ENCODE assay signal across 8 mouse cellular contexts in genomic region chr17:43016371-43017331, GRCm38 (mm10). TPM values are rescaled to one million over a fixed set of nuclear protein-coding genes. Genes with fewer than 3 reads are reported as not detected.
A peak's percentile ranks its signal among the peaks of the same experiment; 100 is the strongest.
DNase-seq lines count a peak whose midpoint lies in the region; ATAC-seq and TF ChIP-seq lines count a peak whose summit lies in the region.

Gene Tnfrsf21 (plus strand): TSS chr17:43016555.

- H3K4me2 ChIP-seq in heart, embryonic 12.5 days, result peak within 1 kb of the TSS; percentile 98
- peak within 1 kb of the TSS; percentile 97 for H3K4me2 ChIP-seq in kidney, postnatal 0 days (ENCODE audit: low read length)

- peak within 1 kb of the TSS; percentile 79 for H3K9ac ChIP-seq in heart, embryonic 12.5 days
- H3K9ac ChIP-seq in kidney, postnatal 0 days (ENCODE audit: low read depth, low read length), result peak within 1 kb of the TSS; percentile 76
- peak within 1 kb of the TSS; percentile 70 for H3K9ac ChIP-seq in liver, adult 2 months (ENCODE audit: low read depth, low read length)

- peak; percentile 78 to 83 for DNase-seq in B cell, adult 2 months
- DNase-seq in c-Kit-negative CD71-positive TER-119-positive erythroid progenitor cells, embryonic 14.5 days (ENCODE audit: low read depth, low spot score), result peak; percentile 89
- DNase-seq in fat pad, adult 2 months (ENCODE audit: extremely low read depth, low read depth, low spot score), result peak; percentile 31
- peak; percentile 98 for DNase-seq in kidney, postnatal 0 days (ENCODE audit: low spot score)
- DNase-seq in liver, adult 2 months (ENCODE audit: extremely low read depth, low read depth, low spot score), result peak; percentile 60
- peak; percentile 83 to 86 for DNase-seq in spleen, postnatal 36 days (ENCODE audit: low spot score in 2 of 2)

- H3K36me3 ChIP-seq in heart, embryonic 12.5 days, result no peaks in the 10 kb centered on the region
- H3K36me3 ChIP-seq in kidney, postnatal 0 days (ENCODE audit: insufficient read depth, low read length), result no peaks in the 10 kb centered on the region
- no peaks in the 10 kb centered on the region for H3K36me3 ChIP-seq in liver, adult 2 months (ENCODE audit: control insufficient read depth, insufficient read depth, low read length)

- H3K9me3 ChIP-seq in heart, embryonic 12.5 days (replicated peaks), result no peaks in the 10 kb centered on the region
- no peaks in the 10 kb centered on the region for H3K9me3 ChIP-seq in kidney, postnatal 0 days (replicated peaks; ENCODE audit: low read length)

- no peaks in the 10 kb centered on the region for H3K79me2 ChIP-seq in liver, adult 2 months (ENCODE audit: control insufficient read depth, insufficient read depth, low read length)

- H3K27me3 ChIP-seq in heart, embryonic 12.5 days (replicated peaks), result peaks cover 24% of the 10 kb centered on the region
- H3K27me3 ChIP-seq in kidney, postnatal 0 days (ENCODE audit: insufficient read depth, low read length), result no peaks in the 10 kb centered on the region
- 0 out of 2 replicates have a peak, but pooled peaks cover 3% of the 10 kb centered on the region for H3K27me3 ChIP-seq in liver, adult 2 months (ENCODE audit: control insufficient read depth, insufficient read depth, low read length)

- peak; percentile 94 for ATAC-seq in heart, embryonic 12.5 days (ENCODE audit: insufficient number of reproducible peaks, low FRiP score)
- ATAC-seq in kidney, postnatal 0 days (replicated peaks; ENCODE audit: low FRiP score, low read depth), result peak; percentile 94
- ATAC-seq in monocyte, adult 5-6 weeks (replicated peaks; ENCODE audit: insufficient number of reproducible peaks, low FRiP score, low TSS enrichment, poor library complexity, severe bottlenecking), result peak; percentile 95

- no peak for TF ChIP-seq POLR2A in liver, adult 2 months (IDR thresholded peaks at IDR 0.05; ENCODE audit: extremely low read depth, insufficient read depth, low read length)

- TF ChIP-seq CTCF in kidney, postnatal 0 days (IDR thresholded peaks at IDR 0.05; ENCODE audit: low read depth), result peak; percentile 88
- TF ChIP-seq CTCF in liver, adult 2 months (IDR thresholded peaks at IDR 0.05; ENCODE audit: low read depth, low read length), result peak; percentile 80

- WGBS in heart, embryonic 12.5 days, result under 1% methylated on average over 80 of the region's 80 CpGs
- under 1% methylated on average over 78 of the region's 80 CpGs for WGBS in kidney, postnatal 0 days
- WGBS in liver, adult 2 months, result under 1% methylated on average over 80 of the region's 80 CpGs

- H3K4me3 ChIP-seq in heart, embryonic 12.5 days, result peak within 1 kb of the TSS; percentile 72
- peak within 1 kb of the TSS; percentile 79 for H3K4me3 ChIP-seq in kidney, postnatal 0 days (replicated peaks; ENCODE audit: low read depth, low read length)
- H3K4me3 ChIP-seq in liver, adult 2 months (ENCODE audit: insufficient read depth, low read depth, low read length), result peak within 1 kb of the TSS; percentile 75

- H3K27ac ChIP-seq in heart, embryonic 12.5 days (ENCODE audit: poor library complexity, severe bottlenecking), result peak within 1 kb of the TSS; percentile 22; the same call in 1 of the 2 replicates
- peak within 1 kb of the TSS; percentile 86 for H3K27ac ChIP-seq in kidney, postnatal 0 days
- peak within 1 kb of the TSS; percentile 22; the same call in 1 of the 2 replicates for H3K27ac ChIP-seq in liver, adult 2 months (replicated peaks; ENCODE audit: insufficient read depth, low read depth, low read length)

- no peaks in the 10 kb centered on the region for H3K4me1 ChIP-seq in heart, embryonic 12.5 days (replicated peaks)
- H3K4me1 ChIP-seq in kidney, postnatal 0 days (replicated peaks; ENCODE audit: insufficient read depth, low read length), result no peaks in the 10 kb centered on the region
- H3K4me1 ChIP-seq in liver, adult 2 months (ENCODE audit: control insufficient read depth, insufficient read depth, low read length), result no peaks in the 10 kb centered on the region

RNA-seq across cellular contexts. Expression of gene Tnfrsf21, which starts in this region (rescaled TPM):
- polyA plus RNA-seq in heart, embryonic 12.5 days (2016; fragmentation: Nextera tagmentation; extraction: Ambion mirVana), result 11.9 and 13.1 TPM in 2 replicates
- 52.6 and 53.7 TPM in 2 replicates for polyA plus RNA-seq in kidney, postnatal 0 days (2015; fragmentation: Nextera tagmentation; extraction: Ambion mirVana)
- 3.8 and 6.0 TPM in 2 replicates for total RNA-seq in liver, adult 2 months (2014; rRNA removed)
- 4.1 and 4.8 TPM in 2 replicates for polyA plus RNA-seq in liver, adult 2 months (2012; rRNA removed)
- total RNA-seq in monocyte, adult 5-6 weeks (2017), result 55.9 to 74.6 TPM (median 67.4 TPM) in 3 replicates

Comparison
In these comparisons a context has a peak if more than half of its experiments do, and no peak if none do; other contexts are left out.
1. Peak in every context shown above with its lines: DNase-seq, ATAC-seq, H3K4me3 ChIP-seq and H3K27ac ChIP-seq.
2. DNase-seq: peak in every context shown above with its lines; median percentile 98 in kidney, postnatal 0 days; 89 in c-Kit-negative CD71-positive TER-119-positive erythroid progenitor cells, embryonic 14.5 days; 84 in spleen, postnatal 36 days; 80 in B cell, adult 2 months; 60 in liver, adult 2 months; 31 in fat pad, adult 2 months.
3. H3K27ac ChIP-seq: peak in every context shown above with its lines; median percentile 86 in kidney, postnatal 0 days; 22 in heart, embryonic 12.5 days; 22 in liver, adult 2 months.